Mouse (Mus musculus): Measurements from ENCODE around the gene Efna3. TPM values are rescaled to one million over a fixed set of nuclear protein-coding genes. Genes with fewer than 3 reads are reported as not detected.

Efna3 gene
- total RNA-seq, 2 experiments from 2014 or later, result 51.3 to 56.8 TPM

DNA sequence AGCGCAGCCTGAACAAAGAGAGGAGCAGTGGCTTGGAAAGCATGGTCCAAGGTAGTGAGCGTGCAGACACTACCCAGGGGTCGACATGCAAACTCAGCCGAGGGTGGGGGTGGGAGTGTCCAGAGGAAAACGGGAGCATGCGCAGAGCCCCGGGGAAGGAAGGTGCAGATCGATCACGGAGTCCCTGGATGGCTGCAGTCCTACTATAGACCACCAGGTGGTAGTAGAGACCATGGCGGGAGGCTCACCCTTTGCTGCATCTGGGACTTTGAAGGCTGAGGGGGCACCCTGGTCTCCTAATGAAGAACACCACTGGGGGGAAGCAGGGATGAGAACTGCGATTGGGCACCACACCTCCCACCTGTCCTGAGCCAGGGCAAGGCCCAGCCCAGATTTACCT, 17.7 kb upstream of the Efna3 start:
- peak; percentile 68 to 74 for DNase-seq (ENCODE audit: low spot score in 2 of 2)
- intact Hi-C loops (cut with DNase I), result no loop called here

DNA sequence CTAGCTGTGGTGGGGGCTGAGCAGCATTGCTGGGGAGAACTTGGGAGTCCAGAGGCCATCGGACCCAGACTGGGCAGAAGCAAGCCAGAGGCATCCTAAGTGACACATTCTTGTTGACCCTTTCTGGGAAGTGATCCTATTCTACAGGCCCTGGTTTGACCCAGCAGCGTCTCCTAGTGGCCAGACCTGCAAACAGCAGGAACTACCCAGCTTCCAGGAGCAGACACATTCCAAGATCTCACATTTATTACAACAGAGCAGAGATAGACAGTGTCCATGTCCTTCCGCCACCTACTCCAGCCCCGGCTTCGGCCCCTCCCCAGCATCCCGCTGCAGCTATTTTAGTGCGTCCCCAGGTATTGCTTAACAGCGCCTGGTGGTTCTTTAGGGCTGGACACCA, 16.7 kb upstream of the Efna3 start:
- intact Hi-C loops (cut with DNase I), result loop anchor here (2.0 kb wide), 1 partner anchor 23 kb away; no protein-coding TSS in a partner anchor
- peak; percentile 65 to 66 for DNase-seq (ENCODE audit: low spot score in 2 of 2)

DNA sequence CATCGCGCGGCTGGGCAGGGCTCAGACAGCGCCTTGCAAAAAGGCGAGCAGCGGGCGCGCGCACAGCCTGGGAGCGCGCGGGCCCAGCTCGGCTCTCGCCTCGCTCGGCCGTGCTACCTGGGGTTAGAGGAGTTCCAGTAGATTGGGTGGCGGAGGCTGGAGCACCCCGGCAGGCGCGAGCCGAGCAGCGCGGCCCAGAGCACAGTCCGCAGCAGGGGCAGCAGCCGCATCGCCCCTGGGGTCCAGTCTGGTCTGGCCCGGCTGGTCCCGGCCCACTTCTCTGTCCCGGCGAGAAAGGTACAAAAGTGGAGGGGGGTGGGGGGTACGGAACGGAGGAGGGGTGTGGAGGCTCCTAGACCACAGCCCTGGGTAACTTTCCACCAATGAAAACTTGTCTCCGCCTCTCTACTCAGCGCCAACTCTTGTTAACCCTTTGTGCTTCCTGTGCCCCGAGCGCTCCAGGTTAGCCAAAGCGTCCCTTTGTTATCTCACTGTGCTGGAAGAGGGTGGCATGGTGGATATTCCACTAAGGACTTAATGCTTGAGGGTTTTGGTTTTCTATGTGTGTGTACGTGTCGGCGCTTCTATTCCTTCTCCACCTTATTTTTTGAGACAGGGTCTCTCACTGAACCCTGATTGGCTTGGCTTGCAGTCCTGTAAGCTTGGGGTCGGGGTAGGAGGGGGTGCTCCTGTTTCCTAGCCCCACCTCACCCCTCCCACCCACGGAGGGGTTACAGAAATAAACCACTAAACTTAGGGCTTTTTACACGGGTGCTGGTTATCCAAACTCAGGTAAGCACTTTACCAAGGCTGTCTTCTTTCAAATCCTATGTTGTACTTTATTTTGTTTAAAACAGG, 15.2 kb upstream of the Efna3 start, which contains the start of gene Efna4:
Gene Efna4, minus strand, starts transcription at position 308 of the 858 bp plus-strand sequence.
- DNase-seq (ENCODE audit: low spot score in 2 of 2), result no peak
- intact Hi-C loops (cut with DNase I), result loop anchor here (2.0 kb wide), 1 partner anchor 21 kb away; no protein-coding TSS in a partner anchor

DNA sequence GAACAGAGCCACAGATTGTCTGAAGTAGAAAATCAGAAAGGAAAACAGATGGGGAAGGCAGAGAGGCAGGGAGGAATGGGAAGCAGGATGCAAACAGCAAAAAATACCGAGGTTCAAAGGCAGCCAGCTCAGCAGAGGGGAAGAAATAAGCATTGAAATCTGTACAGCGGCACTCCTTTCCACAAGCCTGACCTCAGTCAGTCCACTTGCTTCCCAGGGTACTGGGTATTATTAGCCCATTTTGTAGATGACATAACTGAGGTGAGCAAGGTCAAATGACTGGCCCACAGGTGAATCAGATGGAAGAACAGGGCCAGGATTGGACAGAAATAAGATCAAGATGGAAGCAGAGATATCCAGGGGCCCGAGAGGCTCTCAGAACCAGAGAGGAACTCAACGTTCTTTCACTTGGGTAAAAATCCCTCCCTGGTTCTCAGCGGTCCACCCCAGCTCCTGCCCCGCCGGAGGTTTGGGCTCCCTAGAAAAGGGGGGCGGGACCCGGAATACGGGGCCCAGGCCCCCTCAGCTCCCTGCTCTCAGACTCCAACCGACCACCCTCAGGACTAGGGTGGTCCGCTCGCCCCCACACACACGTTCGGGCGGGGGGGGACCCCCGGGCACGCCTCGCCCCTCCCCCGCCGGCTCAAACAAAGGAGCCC, 14.4 kb upstream of the Efna3 start:
- no peak for DNase-seq (ENCODE audit: low spot score in 2 of 2)
- intact Hi-C loops (cut with DNase I), result no loop called here

DNA sequence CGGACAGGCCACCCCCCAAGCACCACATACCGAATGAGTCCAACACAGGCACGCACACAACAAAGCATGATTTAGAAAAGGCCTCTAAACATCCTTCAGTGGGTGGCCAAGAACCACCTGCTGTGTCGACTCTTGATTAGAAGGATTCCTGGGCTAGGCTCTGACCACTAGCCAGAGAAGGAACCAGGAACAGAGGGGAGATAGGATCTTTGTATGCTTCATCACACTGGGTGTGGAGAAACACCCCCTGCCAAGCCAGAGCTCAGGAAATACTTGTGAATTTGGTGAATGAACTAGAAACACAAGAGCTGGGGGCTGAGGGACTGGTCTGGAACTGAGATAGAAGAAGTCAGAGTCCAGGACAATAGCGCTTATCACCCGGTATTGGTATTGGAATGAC, 13.8 kb upstream of the Efna3 start:
- no peak for DNase-seq (ENCODE audit: low spot score in 2 of 2)
- intact Hi-C loops (cut with DNase I), result no loop called here

GRCm38 (mm10) chr3:89333053-89333452, 10.3 kb upstream of the Efna3 start:
- no peak for DNase-seq (ENCODE audit: low spot score in 2 of 2)

GRCm38 (mm10) chr3:89332476-89332875, 9.7 kb upstream of the Efna3 start:
- intact Hi-C loops (cut with DNase I), result no loop called here
- DNase-seq (ENCODE audit: low spot score in 2 of 2), result no peak

More at GRCm38 (mm10) chr3:89333053-89333452, 10.3 kb upstream of the Efna3 start:
- intact Hi-C loops (cut with DNase I), result no loop called here

- DNase-seq (ENCODE audit: low spot score in 2 of 2), result peak in 1 of 2 experiments; percentile 36
- intact Hi-C loops (cut with DNase I), result no loop called here
Observed at GRCm38 (mm10) chr3:89332013-89332412, 9.2 kb upstream of the Efna3 start.

GRCm38 (mm10) chr3:89331561-89331960, 8.8 kb upstream of the Efna3 start:
- intact Hi-C loops (cut with DNase I), result no loop called here
- no peak for DNase-seq (ENCODE audit: low spot score in 2 of 2)

- intact Hi-C loops (cut with DNase I), result no loop called here
Observed at GRCm38 (mm10) chr3:89330948-89331347, 8.2 kb upstream of the Efna3 start.

GRCm38 (mm10) chr3:89330346-89330745, 7.6 kb upstream of the Efna3 start:
- no peak for DNase-seq (ENCODE audit: low spot score in 2 of 2)
- intact Hi-C loops (cut with DNase I), result no loop called here

More at GRCm38 (mm10) chr3:89330948-89331347, 8.2 kb upstream of the Efna3 start:
- DNase-seq (ENCODE audit: low spot score in 2 of 2), result no peak

- no peak for DNase-seq (ENCODE audit: low spot score in 2 of 2)
- intact Hi-C loops (cut with DNase I), result no loop called here
Observed at GRCm38 (mm10) chr3:89328623-89329022, 5.9 kb upstream of the Efna3 start.

- intact Hi-C loops (cut with DNase I), result no loop called here
Observed at GRCm38 (mm10) chr3:89327371-89327870, 4.7 kb upstream of the Efna3 start.

DNA sequence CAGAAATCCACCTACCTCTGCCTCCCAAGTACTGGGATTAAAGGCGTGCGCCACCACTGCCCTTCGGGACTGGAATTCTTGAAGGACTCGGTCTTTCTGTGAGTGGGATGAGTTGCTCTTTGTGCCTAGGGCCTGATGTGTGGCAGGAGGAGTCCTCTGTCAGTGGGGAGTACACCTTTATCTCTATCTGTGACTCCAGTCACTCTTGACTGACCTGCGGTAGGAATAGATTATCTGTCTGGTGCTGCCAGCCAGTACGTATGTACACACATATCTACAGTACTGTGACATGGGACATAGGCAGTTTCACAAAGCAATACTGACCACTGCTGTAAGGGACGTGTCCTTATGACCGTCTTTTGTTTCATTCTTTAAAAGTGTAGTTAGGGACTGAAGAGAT, 3.1 kb upstream of the Efna3 start:
- intact Hi-C loops (cut with DNase I), result no loop called here
- no peak for DNase-seq (ENCODE audit: low spot score in 2 of 2)

More at GRCm38 (mm10) chr3:89327371-89327870, 4.7 kb upstream of the Efna3 start:
- no peak for DNase-seq (ENCODE audit: low spot score in 2 of 2)

DNA sequence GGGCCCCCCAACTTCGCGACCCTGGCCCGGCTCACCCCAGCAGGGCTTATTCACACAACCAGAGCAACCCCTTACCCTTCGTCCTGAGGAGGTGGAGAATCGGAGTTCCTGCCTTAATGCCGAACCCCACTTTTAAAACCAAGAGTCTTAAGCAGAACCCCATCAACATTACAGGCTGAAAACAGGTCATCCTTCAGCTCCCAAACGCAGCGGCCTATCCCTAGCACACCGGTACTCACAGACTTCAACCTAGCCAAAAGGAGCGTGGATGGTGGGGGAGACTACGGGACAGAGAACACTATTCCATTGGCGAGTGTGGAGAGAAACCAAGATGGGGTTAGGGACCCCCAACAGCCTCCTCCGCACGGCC, 649 bp downstream of the Efna3 start:
- no peak for DNase-seq (ENCODE audit: low spot score in 2 of 2)
- intact Hi-C loops (cut with DNase I), result loop anchor here (5.0 kb wide), 1 partner anchor 640 kb away; the partner anchor contains the start of gene Atp8b2

GRCm38 (mm10) chr3:89321183-89322130, 1.3 kb downstream of the Efna3 start:
- peak; percentile 44 to 55 for DNase-seq (ENCODE audit: low spot score in 2 of 2)
- intact Hi-C loops (cut with DNase I), result loop anchor here (5.0 kb wide), 1 partner anchor 641 kb away; the partner anchor contains the start of gene Atp8b2

DNA sequence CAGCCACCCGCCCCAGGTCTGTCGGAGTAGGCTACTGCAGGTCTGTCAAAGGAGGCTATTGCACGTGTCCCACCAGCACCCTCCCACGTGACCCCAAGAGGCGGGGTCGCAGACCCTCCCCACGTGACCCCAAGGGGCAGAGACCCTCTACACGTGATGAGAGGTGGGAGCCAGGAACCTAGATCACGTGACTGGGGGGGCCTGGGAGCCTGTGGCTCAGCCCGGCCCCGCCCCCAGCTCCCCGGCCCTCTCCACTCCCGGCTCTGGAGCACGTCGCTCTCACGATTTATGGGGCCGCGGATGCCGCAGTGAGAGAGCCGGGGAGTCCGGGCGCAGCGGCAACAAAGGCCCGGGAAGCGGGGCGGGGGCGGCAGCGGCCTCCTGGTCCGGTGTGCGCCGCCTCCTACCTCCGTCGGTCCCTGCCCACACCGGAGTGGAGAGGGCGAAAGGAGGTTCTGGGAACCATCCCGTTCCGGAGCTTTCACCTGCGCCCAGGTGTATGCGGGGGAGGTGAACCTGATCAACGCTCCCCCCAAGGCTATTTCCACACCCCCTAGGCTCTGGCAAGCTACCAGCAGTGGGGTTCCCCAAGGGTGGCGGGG, 2.1 kb downstream of the Efna3 start:
- intact Hi-C loops (cut with DNase I), result loop anchor here (5.0 kb wide), 1 partner anchor 642 kb away; the partner anchor contains the start of gene Atp8b2
- peak; percentile 59 to 61 for DNase-seq (ENCODE audit: low spot score in 2 of 2)

GRCm38 (mm10) chr3:89319591-89320350, 3.0 kb downstream of the Efna3 start:
- DNase-seq (ENCODE audit: low spot score in 2 of 2), result peak; percentile 54 to 66
- intact Hi-C loops (cut with DNase I), result loop anchor here (5.0 to 10.0 kb wide), 3 partner anchors 365 to 643 kb away; partner anchors contain the start of genes Ash1l, Atp8b2 and Dap3

Data from left cerebral cortex, postnatal 25 days (tissue).